ENCODE assay signal across 13 mouse cellular contexts in genomic region chr1:133084708-133085416, GRCm38 (mm10). TPM values are rescaled to one million over a fixed set of nuclear protein-coding genes. Genes with fewer than 3 reads are reported as not detected.
DNase-seq lines count a peak whose midpoint lies in the region; ATAC-seq and TF ChIP-seq lines count a peak whose summit lies in the region.
"Had no signal": no experiment of that assay in that cellular context is flagged by ENCODE, and none has a peak within 500 bp of the region (broad histone marks: within the 10 kb centered on the region; RNA-seq: fewer than 3 reads in every experiment).

No protein-coding gene starts in this region.

- no peaks in the 10 kb centered on the region for H3K27me3 ChIP-seq in hindbrain, embryonic 15.5 days
- no peaks in the 10 kb centered on the region for H3K27me3 ChIP-seq in hindbrain, postnatal 0 days (ENCODE audit: insufficient read depth, low read length)
- no peaks in the 10 kb centered on the region for H3K27me3 ChIP-seq in MEL (ENCODE audit: control insufficient read depth in 1 of 2, insufficient read depth in 2 of 2, low read length in 2 of 2)
- no peaks in the 10 kb centered on the region for H3K27me3 ChIP-seq in heart, postnatal 0 days (ENCODE audit: control insufficient read depth, insufficient read depth, low read length)
- H3K27me3 ChIP-seq in spleen, adult 2 months (ENCODE audit: control insufficient read depth, insufficient read depth, low read length), result no peaks in the 10 kb centered on the region
- H3K27me3 ChIP-seq: embryonic facial prominence, embryonic 12.5 days; forebrain, embryonic 13.5 days had no signal

- TF ChIP-seq POLR2A in MEL (IDR thresholded peaks at IDR 0.05; ENCODE audit: control insufficient read depth in 1 of 2, insufficient read depth in 1 of 2, low read depth in 1 of 2, low read length in 2 of 2, poor library complexity in 1 of 2), result no peak
- TF ChIP-seq POLR2A in spleen, adult 2 months (IDR thresholded peaks at IDR 0.05; ENCODE audit: low read depth, low read length), result no peak

- TF ChIP-seq RAD21 in MEL (IDR thresholded peaks at IDR 0.05; ENCODE audit: low read depth, low read length), result no peak

- TF ChIP-seq EP300 in MEL (IDR thresholded peaks at IDR 0.05; ENCODE audit: low read depth in 1 of 2, low read length in 2 of 2), result no peak
- TF ChIP-seq EP300 in heart, postnatal 0 days (IDR thresholded peaks at IDR 0.05; ENCODE audit: low read depth), result no peak

- ATAC-seq in hindbrain, embryonic 15.5 days (ENCODE audit: low FRiP score, low read depth), result 0 out of 2 replicates have a peak, but pooled peaks have one; percentile 9
- ATAC-seq in hindbrain, postnatal 0 days, result no peak
- no peak for ATAC-seq in heart, postnatal 0 days (ENCODE audit: insufficient read depth, low read depth)
- ATAC-seq: forebrain, embryonic 13.5 days had no signal

- 81% methylated on average over 14 of the region's 14 CpGs for WGBS in hindbrain, embryonic 15.5 days
- WGBS in hindbrain, postnatal 0 days, result 71% methylated on average over 14 of the region's 14 CpGs
- 66% methylated on average over 14 of the region's 14 CpGs for WGBS in heart, postnatal 0 days
- WGBS in spleen, adult 2 months, result 60% methylated on average over 14 of the region's 14 CpGs

- TF ChIP-seq CTCF in hindbrain, postnatal 0 days (IDR thresholded peaks at IDR 0.05; ENCODE audit: low read depth), result no peak
- no peak for TF ChIP-seq CTCF in MEL (IDR thresholded peaks at IDR 0.05 in 2 of 3, conservative IDR thresholded peaks at IDR 0.05 in 1 of 3; ENCODE audit: control insufficient read depth in 1 of 3, insufficient read depth in 1 of 3, low read depth in 2 of 3, low read length in 3 of 3, poor library complexity in 1 of 3, severe bottlenecking in 1 of 3)
- TF ChIP-seq CTCF in heart, postnatal 0 days (IDR thresholded peaks at IDR 0.05; ENCODE audit: low read depth), result no peak
- TF ChIP-seq CTCF in spleen, adult 2 months (IDR thresholded peaks at IDR 0.05; ENCODE audit: extremely low read depth, insufficient read depth, insufficient read length, insufficient replicate concordance), result no peak
- TF ChIP-seq CTCF in layer of hippocampus, adult 2 months (conservative IDR thresholded peaks at IDR 0.05), result no peak

- H3K79me2 ChIP-seq in MEL (ENCODE audit: control insufficient read depth, insufficient read depth, low read length, poor library complexity), result no peaks in the 10 kb centered on the region

- DNase-seq in hindbrain, postnatal 0 days (ENCODE audit: low spot score), result no peak
- no peak for DNase-seq in MEL (ENCODE audit: low read depth, low spot score)
- DNase-seq in heart, postnatal 0 days (ENCODE audit: low spot score), result no peak
- DNase-seq in spleen, adult 2 months (ENCODE audit: low read depth in 1 of 2, low spot score in 2 of 2), result peak in 1 of 2 experiments; percentile 49
- no peak for DNase-seq in adrenal gland, adult 18-20 months (ENCODE audit: low spot score in 2 of 2)
- no peak for DNase-seq in layer of hippocampus, adult 2 months (ENCODE audit: low spot score in 2 of 2)
- DNase-seq: midbrain, embryonic 14.5 days; right cerebral cortex, postnatal 14 days; thymus, adult 18-20 months had no signal

- H3K27ac ChIP-seq in hindbrain, embryonic 15.5 days (replicated peaks), result no peak overlapping the region
- H3K27ac ChIP-seq in hindbrain, postnatal 0 days, result no peak overlapping the region
- 0 out of 2 replicates have a peak overlapping the region, but pooled peaks have one; percentile 46 for H3K27ac ChIP-seq in MEL (ENCODE audit: control insufficient read depth, low read depth, low read length)
- peak overlapping the region; percentile 86 for H3K27ac ChIP-seq in heart, postnatal 0 days (ENCODE audit: low read depth)
- peak overlapping the region; percentile 97 for H3K27ac ChIP-seq in spleen, adult 2 months (ENCODE audit: insufficient read depth, low read length)
- no peak overlapping the region for H3K27ac ChIP-seq in layer of hippocampus, adult 2 months
- H3K27ac ChIP-seq: embryonic facial prominence, embryonic 12.5 days; neural tube, embryonic 13.5 days had no signal

- peaks cover 23% of the 10 kb centered on the region for H3K36me3 ChIP-seq in hindbrain, embryonic 15.5 days
- peaks cover 19% of the 10 kb centered on the region for H3K36me3 ChIP-seq in hindbrain, postnatal 0 days (ENCODE audit: insufficient read depth, low read length)
- peaks cover 0 to 19% of the 10 kb centered on the region in 2 experiments; a peak in 2 of 4 replicates for H3K36me3 ChIP-seq in MEL (ENCODE audit: control insufficient read depth in 1 of 2, insufficient read depth in 2 of 2, low read length in 2 of 2)
- peaks cover 54% of the 10 kb centered on the region for H3K36me3 ChIP-seq in heart, postnatal 0 days (replicated peaks; ENCODE audit: control insufficient read depth, insufficient read depth, low read length)
- H3K36me3 ChIP-seq in spleen, adult 2 months (ENCODE audit: control insufficient read depth, insufficient read depth, low read length), result peaks cover 6% of the 10 kb centered on the region; the same call in 1 of the 2 replicates

- no peak overlapping the region for H3K4me3 ChIP-seq in hindbrain, embryonic 15.5 days
- H3K4me3 ChIP-seq in hindbrain, postnatal 0 days (ENCODE audit: low read length), result no peak overlapping the region
- H3K4me3 ChIP-seq in MEL (ENCODE audit: control insufficient read depth in 1 of 2, insufficient read depth in 1 of 2, low read depth in 2 of 2, low read length in 2 of 2), result no peak overlapping the region
- H3K4me3 ChIP-seq in heart, postnatal 0 days (ENCODE audit: low read depth, low read length), result no peak overlapping the region
- no peak overlapping the region for H3K4me3 ChIP-seq in spleen, adult 2 months (ENCODE audit: extremely low read depth, insufficient read depth, insufficient read length)
- no peak overlapping the region for H3K4me3 ChIP-seq in layer of hippocampus, adult 2 months
- H3K4me3 ChIP-seq: embryonic facial prominence, embryonic 12.5 days; forebrain, embryonic 13.5 days; neural tube, embryonic 13.5 days had no signal

- no peak overlapping the region for H3K4me2 ChIP-seq in hindbrain, embryonic 15.5 days
- no peak overlapping the region for H3K4me2 ChIP-seq in hindbrain, postnatal 0 days (ENCODE audit: low read depth, low read length)
- peak overlapping the region; percentile 43; the same call in 1 of the 2 replicates for H3K4me2 ChIP-seq in heart, postnatal 0 days (ENCODE audit: low read depth, low read length)
- H3K4me2 ChIP-seq: embryonic facial prominence, embryonic 12.5 days; forebrain, embryonic 13.5 days; neural tube, embryonic 13.5 days had no signal

- H3K9me3 ChIP-seq in hindbrain, embryonic 15.5 days, result no peaks in the 10 kb centered on the region
- no peaks in the 10 kb centered on the region for H3K9me3 ChIP-seq in hindbrain, postnatal 0 days (ENCODE audit: low read length)
- no peaks in the 10 kb centered on the region for H3K9me3 ChIP-seq in MEL (replicated peaks; ENCODE audit: insufficient read depth, low read length)
- no peaks in the 10 kb centered on the region for H3K9me3 ChIP-seq in heart, postnatal 0 days (replicated peaks; ENCODE audit: control insufficient read depth, low read length)
- H3K9me3 ChIP-seq: embryonic facial prominence, embryonic 12.5 days; forebrain, embryonic 13.5 days; neural tube, embryonic 13.5 days had no signal

- peaks cover 11% of the 10 kb centered on the region for H3K4me1 ChIP-seq in hindbrain, embryonic 15.5 days (replicated peaks)
- peaks cover 8% of the 10 kb centered on the region; the same call in 1 of the 2 replicates for H3K4me1 ChIP-seq in hindbrain, postnatal 0 days (ENCODE audit: insufficient read depth, low read length)
- H3K4me1 ChIP-seq in MEL (ENCODE audit: control insufficient read depth in 1 of 2, insufficient read depth in 2 of 2, low read length in 2 of 2), result peaks cover 9 to 24% of the 10 kb centered on the region in 2 experiments; a peak in 3 of 4 replicates
- H3K4me1 ChIP-seq in heart, postnatal 0 days (ENCODE audit: control insufficient read depth, insufficient read depth), result peaks cover 19% of the 10 kb centered on the region
- H3K4me1 ChIP-seq in spleen, adult 2 months (ENCODE audit: control insufficient read depth, insufficient read depth, insufficient read length), result peaks cover 50% of the 10 kb centered on the region

- no peak overlapping the region for H3K9ac ChIP-seq in hindbrain, embryonic 15.5 days
- no peak overlapping the region for H3K9ac ChIP-seq in hindbrain, postnatal 0 days (replicated peaks; ENCODE audit: low read length)
- H3K9ac ChIP-seq in MEL (ENCODE audit: control insufficient read depth, low read depth, low read length, poor library complexity, severe bottlenecking), result peak overlapping the region; percentile 57
- H3K9ac ChIP-seq in heart, postnatal 0 days (replicated peaks; ENCODE audit: low read depth, low read length), result peak overlapping the region; percentile 21
- H3K9ac ChIP-seq: embryonic facial prominence, embryonic 12.5 days; forebrain, embryonic 13.5 days; neural tube, embryonic 13.5 days had no signal

RNA-seq across cellular contexts. Expression of gene Pik3c2b, which starts 39.4 kb away (rescaled TPM):
- 12.2 and 13.3 TPM in 2 replicates for polyA plus RNA-seq in hindbrain, embryonic 15.5 days (2015; fragmentation: Nextera tagmentation; extraction: Ambion mirVana)
- total RNA-seq in hindbrain, postnatal 0 days (2014; rRNA removed), result 20.7 and 23.0 TPM in 2 replicates
- polyA plus RNA-seq in hindbrain, postnatal 0 days (2015; fragmentation: Nextera tagmentation; extraction: Ambion mirVana), result 7.1 and 8.7 TPM in 2 replicates
- total RNA-seq in MEL (2012; rRNA removed), result 2.9 TPM in 2 replicates
- polyA plus RNA-seq in MEL (2012; ENCODE audit: insufficient read depth in 1 of 2, insufficient read length in 2 of 2, low read depth in 1 of 2, low replicate concordance in 2 of 2, missing spikeins in 1 of 2), result 1 to 10 TPM in 1 of 2 experiments, not detected in 1; 3.2 TPM
- 16.3 and 17.4 TPM in 2 replicates for total RNA-seq in heart, postnatal 0 days (2014; rRNA removed; ENCODE audit: low replicate concordance)
- 7.6 and 7.8 TPM in 2 replicates for polyA plus RNA-seq in heart, postnatal 0 days (2015; fragmentation: Nextera tagmentation; extraction: Ambion mirVana)
- 22.2 and 30.5 TPM in 2 replicates for polyA plus RNA-seq in spleen, adult 2 months (2012; rRNA removed)
- total RNA-seq in adrenal gland, adult 18-20 months (2021), result 1 to 10 TPM; 4.6 to 5.6 TPM
- 10 to 100 TPM; 13.7 to 15.5 TPM for total RNA-seq in layer of hippocampus, adult 2 months (2021)

RNA-seq across cellular contexts. Expression of gene Ppp1r15b, which starts 46.1 kb away (rescaled TPM):
- polyA plus RNA-seq in hindbrain, embryonic 15.5 days (2015; fragmentation: Nextera tagmentation; extraction: Ambion mirVana), result 26.7 and 28.0 TPM in 2 replicates
- total RNA-seq in hindbrain, postnatal 0 days (2014; rRNA removed), result 37.4 and 46.9 TPM in 2 replicates
- polyA plus RNA-seq in hindbrain, postnatal 0 days (2015; fragmentation: Nextera tagmentation; extraction: Ambion mirVana), result 15.9 and 17.0 TPM in 2 replicates
- total RNA-seq in MEL (2012; rRNA removed), result 53.1 and 60.9 TPM in 2 replicates
- 10 to 100 TPM in 1 of 2 experiments, not detected in 1; 56.3 TPM for polyA plus RNA-seq in MEL (2012; ENCODE audit: insufficient read depth in 1 of 2, insufficient read length in 2 of 2, low read depth in 1 of 2, low replicate concordance in 2 of 2, missing spikeins in 1 of 2)
- total RNA-seq in heart, postnatal 0 days (2014; rRNA removed; ENCODE audit: low replicate concordance), result 24.4 and 34.8 TPM in 2 replicates
- 10.5 and 12.2 TPM in 2 replicates for polyA plus RNA-seq in heart, postnatal 0 days (2015; fragmentation: Nextera tagmentation; extraction: Ambion mirVana)
- polyA plus RNA-seq in spleen, adult 2 months (2012; rRNA removed), result 19.7 and 26.6 TPM in 2 replicates
- total RNA-seq in adrenal gland, adult 18-20 months (2021), result 100 to 1,000 TPM in 1 of 2 experiments, 10 to 100 TPM in 1; 95.7 to 103 TPM
- 10 to 100 TPM; 38.5 to 39.8 TPM for total RNA-seq in layer of hippocampus, adult 2 months (2021)

RNA-seq across cellular contexts. Expression of gene Mdm4, which starts 54.5 kb away (rescaled TPM):
- polyA plus RNA-seq in hindbrain, embryonic 15.5 days (2015; fragmentation: Nextera tagmentation; extraction: Ambion mirVana), result 35.9 and 36.8 TPM in 2 replicates
- total RNA-seq in hindbrain, postnatal 0 days (2014; rRNA removed), result 55.3 and 61.3 TPM in 2 replicates
- 29.1 and 32.2 TPM in 2 replicates for polyA plus RNA-seq in hindbrain, postnatal 0 days (2015; fragmentation: Nextera tagmentation; extraction: Ambion mirVana)
- 19.8 and 23.5 TPM in 2 replicates for total RNA-seq in MEL (2012; rRNA removed)
- polyA plus RNA-seq in MEL (2012; ENCODE audit: insufficient read depth in 1 of 2, insufficient read length in 2 of 2, low read depth in 1 of 2, low replicate concordance in 2 of 2, missing spikeins in 1 of 2), result 10 to 100 TPM in 1 of 2 experiments, not detected in 1; 28.1 TPM
- 29.5 and 42.2 TPM in 2 replicates for total RNA-seq in heart, postnatal 0 days (2014; rRNA removed; ENCODE audit: low replicate concordance)
- polyA plus RNA-seq in heart, postnatal 0 days (2015; fragmentation: Nextera tagmentation; extraction: Ambion mirVana), result 11.9 and 13.4 TPM in 2 replicates
- polyA plus RNA-seq in spleen, adult 2 months (2012; rRNA removed), result 34.0 and 39.3 TPM in 2 replicates
- 10 to 100 TPM; 65.7 to 68.7 TPM for total RNA-seq in adrenal gland, adult 18-20 months (2021)
- 100 to 1,000 TPM in 1 of 2 experiments, 10 to 100 TPM in 1; 80.8 to 101 TPM for total RNA-seq in layer of hippocampus, adult 2 months (2021)

Comparison
In these comparisons a context has a peak if more than half of its experiments do, and no peak if none do; other contexts are left out.
1. H3K27ac ChIP-seq: peak in MEL (single experiment), heart, postnatal 0 days (single experiment) and spleen, adult 2 months (single experiment); none in hindbrain, embryonic 15.5 days (single experiment), hindbrain, postnatal 0 days (single experiment) and layer of hippocampus, adult 2 months (single experiment).
2. H3K9ac ChIP-seq: peak in MEL (single experiment) and heart, postnatal 0 days (single experiment); none in hindbrain, embryonic 15.5 days (single experiment) and hindbrain, postnatal 0 days (single experiment).